Mouse (Mus musculus) intestine, embryonic 14.5 days (tissue): ENCODE results near the gene Noc4l. TPM values are rescaled to one million over a fixed set of nuclear protein-coding genes. Genes with fewer than 3 reads are reported as not detected.

ENCODE experiments used
- ATAC-seq: fragments of 200-750 bp; cut with Nextera tagmentation; replicated peaks from 2 replicates; pipeline ENCODE4 v1.8.0; 2017; ENCODE audit warnings: low read depth, moderate number of reproducible peaks, moderate TSS enrichment, moderate library complexity; ENCODE audit not compliant: low FRiP score, low TSS enrichment
- DNase-seq: peaks from one replicate; pipeline ENCODE4 v3.0.0-alpha.2; 2018; ENCODE audit warnings: low spot score
- H3K27ac ChIP-seq: fragments of 300-500 bp; sonication (generic); 2 replicates; pipeline ENCODE4 v1.5.1; 2014; ENCODE audit warnings: low read depth, mild to moderate bottlenecking, control low read depth
- H3K27me3 ChIP-seq: fragments of 300-500 bp; sonication (generic); replicated peaks from 2 replicates; pipeline ENCODE4 v1.6.1; 2014; ENCODE audit warnings: low read length, control low read depth; ENCODE audit not compliant: control insufficient read depth, insufficient read depth
- H3K36me3 ChIP-seq: fragments of 300-500 bp; sonication (generic); 2 replicates; pipeline ENCODE4 v1.6.1; 2014; ENCODE audit warnings: low read length, control low read depth; ENCODE audit not compliant: control insufficient read depth, insufficient read depth
- H3K4me1 ChIP-seq: fragments of 300-500 bp; sonication (generic); replicated peaks from 2 replicates; pipeline ENCODE4 v1.6.1; 2014; ENCODE audit warnings: low read length, control low read depth, mixed read lengths; ENCODE audit not compliant: control insufficient read depth, insufficient read depth
- H3K4me2 ChIP-seq: fragments of 300-500 bp; sonication (generic); 2 replicates; pipeline ENCODE4 v1.6.1; 2014; ENCODE audit warnings: low read length
- H3K4me3 ChIP-seq: fragments of 300-500 bp; sonication (generic); 2 replicates; pipeline ENCODE4 v1.5.1; 2014; ENCODE audit warnings: low read depth, low read length, control low read depth, mixed read lengths
- H3K9ac ChIP-seq: fragments of 300-500 bp; sonication (generic); 2 replicates; pipeline ENCODE4 v1.6.1; 2014; ENCODE audit warnings: mild to moderate bottlenecking, low read length
- H3K9me3 ChIP-seq: fragments of 300-500 bp; sonication (generic); 2 replicates; pipeline ENCODE4 v1.6.1; 2016; ENCODE audit warnings: low read length, control low read depth; ENCODE audit not compliant: control insufficient read depth
- WGBS: fragments of 180-500 bp; shearing (Covaris S2); extraction: QIAGEN DNeasy Blood & Tissue Kit; methylation state at CpG from one replicate; pipeline ENCODE4 v1.1.7; 2014; 5-methylcytosine and 5-hydroxymethylcytosine counted together
- polyA plus RNA-seq: library from polyadenylated mRNA; unstranded; fragments of >200 nt; fragmentation: Nextera tagmentation; extraction: Ambion mirVana; gene quantifications from 2 replicates; pipeline ENCODE4 v1.2.1, GENCODE M21; 2014

The Noc4l gene
- polyA plus RNA-seq, result 60.7 and 69.1 TPM in 2 replicates

GRCm38 (mm10) chr5:110652719-110653648 is at the start of gene Noc4l, which contains the start of gene Ddx51:
TSS of gene Noc4l (minus strand) at chr5:110653417.
TSS of gene Ddx51 (plus strand) at chr5:110653451.
- ATAC-seq (peak; percentile 84), DNase-seq (peak; percentile 99)
- WGBS, result under 1% methylated on average over 91 of the region's 91 CpGs
- peak within 1 kb of the TSS; percentile 84 for H3K9ac ChIP-seq
- H3K36me3 ChIP-seq, result peaks cover 73% of the 10 kb centered on the region
- H3K27ac ChIP-seq, result peak within 1 kb of the TSS; percentile 43; the same call in 1 of the 2 replicates
- peak within 1 kb of the TSS; percentile 98 for H3K4me3 ChIP-seq
- H3K27me3 ChIP-seq, result no peaks in the 10 kb centered on the region
- H3K4me2 ChIP-seq, result peak within 1 kb of the TSS; percentile 91
- H3K9me3 ChIP-seq, result no peaks in the 10 kb centered on the region
- peaks cover 9% of the 10 kb centered on the region for H3K4me1 ChIP-seq

GRCm38 (mm10) chr5:110698617-110699016 is 45.4 kb upstream of the Noc4l start:
- no peak overlapping the region for H3K4me3 ChIP-seq
- no peak overlapping the region for H3K27ac ChIP-seq
- no peak overlapping the region for H3K9ac ChIP-seq
- H3K4me2 ChIP-seq, result no peak overlapping the region
- peaks cover 95% of the 10 kb centered on the region for H3K36me3 ChIP-seq
- no peak for DNase-seq
- 93% methylated on average over 4 of the region's 4 CpGs for WGBS
- H3K4me1 ChIP-seq, result no peaks in the 10 kb centered on the region
- H3K9me3 ChIP-seq, result no peaks in the 10 kb centered on the region
- no peaks in the 10 kb centered on the region for H3K27me3 ChIP-seq
- no peak for ATAC-seq

- H3K4me1 ChIP-seq, result no peaks in the 10 kb centered on the region
- no peaks in the 10 kb centered on the region for H3K27me3 ChIP-seq
- DNase-seq (no peak), ATAC-seq (no peak)
- 93% methylated on average over 8 of the region's 8 CpGs for WGBS
- no peak overlapping the region for H3K4me2 ChIP-seq
- peaks cover 97% of the 10 kb centered on the region for H3K36me3 ChIP-seq
- H3K27ac ChIP-seq, result no peak overlapping the region
- no peak overlapping the region for H3K9ac ChIP-seq
- no peak overlapping the region for H3K4me3 ChIP-seq
- no peaks in the 10 kb centered on the region for H3K9me3 ChIP-seq
Measured at GRCm38 (mm10) chr5:110682041-110682440, 28.8 kb upstream of the Noc4l start.

GRCm38 (mm10) chr5:110665486-110666121 is 12.4 kb upstream of the Noc4l start:
- H3K36me3 ChIP-seq, result peaks cover 93% of the 10 kb centered on the region
- no peak overlapping the region for H3K27ac ChIP-seq
- H3K9me3 ChIP-seq, result no peaks in the 10 kb centered on the region
- H3K4me1 ChIP-seq, result no peaks in the 10 kb centered on the region
- H3K4me2 ChIP-seq, result no peak overlapping the region
- H3K9ac ChIP-seq, result no peak overlapping the region
- ATAC-seq, result no peak
- WGBS, result 64% methylated on average over 6 of the region's 6 CpGs
- no peak for DNase-seq
- no peak overlapping the region for H3K4me3 ChIP-seq
- no peaks in the 10 kb centered on the region for H3K27me3 ChIP-seq

DNA sequence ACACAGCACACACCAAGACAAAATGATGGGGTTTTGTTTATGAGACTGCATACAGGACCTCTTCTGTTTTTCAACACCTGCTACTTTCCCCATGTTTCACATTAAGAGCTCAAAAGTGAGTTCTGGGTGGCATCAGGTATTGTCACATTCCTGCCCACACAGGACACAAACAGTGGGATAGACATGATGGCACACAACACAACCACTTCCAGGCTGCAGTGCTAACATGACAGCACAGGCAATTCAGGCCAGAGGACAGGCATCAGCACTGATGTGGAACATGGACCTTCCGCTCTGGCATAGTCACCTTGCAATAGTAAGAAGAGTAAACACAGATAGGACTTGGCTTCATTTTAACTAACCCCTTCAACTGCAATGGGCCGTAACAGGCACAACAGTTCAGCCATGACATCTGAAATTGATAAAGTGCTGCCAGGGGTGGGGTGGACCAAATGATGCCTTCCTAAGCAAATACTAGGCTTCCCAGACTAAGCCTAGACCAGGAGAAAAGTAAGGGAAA is 11.6 kb upstream of the Noc4l start:
- Histone ChIP-seq H3K4me2 (no peak overlapping the region), H3K9ac (no peak overlapping the region), H3K27me3 (no peaks in the 10 kb centered on the region), H3K4me1 (no peaks in the 10 kb centered on the region), H3K27ac (no peak overlapping the region), H3K36me3 (peaks cover 93% of the 10 kb centered on the region), H3K4me3 (no peak overlapping the region), H3K9me3 (no peaks in the 10 kb centered on the region)
- DNase-seq (no peak), ATAC-seq (no peak)
- 85% methylated on average over 2 of the region's 2 CpGs for WGBS

GRCm38 (mm10) chr5:110664041-110664440 is 10.8 kb upstream of the Noc4l start:
- no peak overlapping the region for H3K9ac ChIP-seq
- H3K4me2 ChIP-seq, result no peak overlapping the region
- H3K4me3 ChIP-seq, result no peak overlapping the region
- H3K27ac ChIP-seq, result no peak overlapping the region
- H3K4me1 ChIP-seq, result no peaks in the 10 kb centered on the region
- WGBS, result 88% methylated on average over 2 of the region's 2 CpGs
- no peaks in the 10 kb centered on the region for H3K27me3 ChIP-seq
- H3K36me3 ChIP-seq, result peaks cover 94% of the 10 kb centered on the region
- no peak for DNase-seq
- H3K9me3 ChIP-seq, result no peaks in the 10 kb centered on the region
- ATAC-seq, result no peak

GRCm38 (mm10) chr5:110659682-110660081 is 6.5 kb upstream of the Noc4l start:
- no peaks in the 10 kb centered on the region for H3K4me1 ChIP-seq
- H3K27me3 ChIP-seq, result no peaks in the 10 kb centered on the region
- peaks cover 95% of the 10 kb centered on the region for H3K36me3 ChIP-seq
- no peak for ATAC-seq
- H3K4me2 ChIP-seq, result no peak overlapping the region
- no peak overlapping the region for H3K9ac ChIP-seq
- no peak overlapping the region for H3K27ac ChIP-seq
- DNase-seq, result no peak
- H3K4me3 ChIP-seq, result no peak overlapping the region
- H3K9me3 ChIP-seq, result no peaks in the 10 kb centered on the region

- Histone ChIP-seq H3K4me2 (peak overlapping the region; percentile 91), H3K9ac (peak overlapping the region; percentile 84), H3K27ac (peak overlapping the region; percentile 43; the same call in 1 of the 2 replicates), H3K9me3 (no peaks in the 10 kb centered on the region), H3K36me3 (peaks cover 73% of the 10 kb centered on the region), H3K4me1 (peaks cover 9% of the 10 kb centered on the region), H3K27me3 (no peaks in the 10 kb centered on the region), H3K4me3 (peak overlapping the region; percentile 98)
- 2% methylated on average over 37 of the region's 37 CpGs for WGBS
- no peak for DNase-seq
- peak; percentile 37 for ATAC-seq
Measured at GRCm38 (mm10) chr5:110653686-110654085, 469 bp upstream of the Noc4l start.
